Mouse (Mus musculus) cerebellum, adult 2 months (tissue): ENCODE results near the gene Adgrf1. TPM values are rescaled to one million over a fixed set of nuclear protein-coding genes. Genes with fewer than 3 reads are reported as not detected.
A peak's percentile ranks its signal among the peaks of the same experiment; 100 is the strongest.

ENCODE experiments used
- DNase-seq, 2 experiments: peaks; one replicate each; pipeline ENCODE4 v3.0.0; 2021
- H3K27ac ChIP-seq: fragments of 200-500 bp; 2 replicates; pipeline ENCODE4 v1.5.1; 2012; ENCODE audit warnings: low read length, control low read depth, inconsistent platforms; ENCODE audit not compliant: insufficient read depth
- H3K27me3 ChIP-seq: fragments of 200-500 bp; 2 replicates; pipeline ENCODE4 v1.6.1; 2012; ENCODE audit warnings: inconsistent platforms, mild to moderate bottlenecking, low read length, moderate library complexity; ENCODE audit not compliant: control insufficient read depth, insufficient read depth
- H3K4me1 ChIP-seq: fragments of 200-500 bp; 2 replicates; pipeline ENCODE4 v1.6.1; 2011; ENCODE audit warnings: low read length; ENCODE audit not compliant: control insufficient read depth, insufficient read depth
- H3K4me3 ChIP-seq: fragments of 200-500 bp; replicated peaks from 2 replicates; pipeline ENCODE3; 2011; ENCODE audit warnings: mild to moderate bottlenecking, low read depth, low read length, control low read depth; ENCODE audit not compliant: insufficient read depth
- CTCF ChIP-seq: fragments of 200-500 bp; IDR thresholded peaks from 2 replicates; pipeline ENCODE4 v1.5.1; 2011; ENCODE audit warnings: low read depth, mild to moderate bottlenecking, control low read depth, low read length, moderate library complexity, borderline replicate concordance; ENCODE audit not compliant: insufficient read depth
- POLR2A ChIP-seq: fragments of 200-500 bp; IDR thresholded peaks from 2 replicates; pipeline ENCODE4 v1.6.1; 2011; ENCODE audit warnings: low read length, control low read depth, borderline replicate concordance; ENCODE audit not compliant: insufficient read depth
- WGBS: fragments of 180-500 bp; shearing (Covaris S2); methylation state at CpG from one replicate; pipeline ENCODE4 v1.1.7; 2018; 5-methylcytosine and 5-hydroxymethylcytosine counted together
- polyA plus RNA-seq: library from polyadenylated mRNA; depleted of rRNA; stranded (reverse); fragments of >200 nt; gene quantifications from 2 replicates; pipeline ENCODE4 v1.2.3, GENCODE M21; 2012; rRNA removed

Adgrf1 gene
- polyA plus RNA-seq, 1 experiment, result not detected

DNA sequence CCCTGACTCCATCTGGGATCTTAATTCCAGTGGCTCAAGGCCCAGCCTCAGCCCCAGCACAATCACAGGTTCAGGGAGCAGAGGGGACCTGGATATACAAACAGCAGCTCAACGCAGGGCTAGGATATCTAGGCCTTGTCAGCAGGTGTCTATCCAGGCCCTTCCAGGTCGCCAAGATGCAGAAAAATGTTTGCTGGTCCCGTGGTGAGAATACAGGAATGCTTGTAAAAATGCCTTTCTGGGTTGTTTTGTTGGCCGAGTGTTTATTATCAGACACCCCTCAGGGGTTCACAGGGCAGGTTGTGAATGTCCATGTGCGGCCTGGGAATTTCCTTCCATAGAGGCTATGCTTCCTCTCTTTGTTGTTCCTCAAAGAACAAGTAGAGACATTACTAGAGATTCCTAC, 98.0 kb downstream of the Adgrf1 start:
- peak in 1 of 2 experiments; percentile 2 for DNase-seq
- WGBS, result 65% methylated on average over 5 of the region's 5 CpGs

DNA sequence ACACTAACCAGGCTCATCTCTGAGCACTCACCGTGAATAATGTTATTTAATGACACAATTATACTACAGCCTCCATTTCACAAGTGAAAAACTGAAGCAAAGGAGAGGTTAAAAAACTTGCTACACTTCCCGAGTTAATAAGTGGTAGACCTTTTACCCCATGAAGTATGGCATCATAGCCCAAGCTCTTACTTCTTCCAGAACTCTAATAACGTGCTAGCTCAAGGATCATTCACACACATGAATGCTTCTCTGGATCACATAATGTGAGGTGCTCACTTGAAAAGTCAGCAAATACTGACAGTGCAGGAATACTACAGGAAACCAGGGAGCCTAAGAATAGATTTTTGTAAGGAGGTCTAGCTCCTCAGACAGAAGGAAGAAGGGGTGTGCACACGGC, 102.5 kb downstream of the Adgrf1 start:
- no peaks in the 10 kb centered on the region for H3K27me3 ChIP-seq
- H3K4me1 ChIP-seq, result no peaks in the 10 kb centered on the region
- no peak for TF ChIP-seq POLR2A
- TF ChIP-seq CTCF, result no peak
- no peak overlapping the region for H3K27ac ChIP-seq
- DNase-seq, result no peak
- WGBS, result 74% methylated on average over 4 of the region's 4 CpGs
- no peak overlapping the region for H3K4me3 ChIP-seq

More for the DNA sequence above, 98.0 kb downstream of the Adgrf1 start:
- Histone ChIP-seq H3K4me3 (no peak overlapping the region), H3K27me3 (no peaks in the 10 kb centered on the region), H3K4me1 (no peaks in the 10 kb centered on the region), H3K27ac (no peak overlapping the region)
- no peak for TF ChIP-seq POLR2A
- no peak for TF ChIP-seq CTCF

DNA sequence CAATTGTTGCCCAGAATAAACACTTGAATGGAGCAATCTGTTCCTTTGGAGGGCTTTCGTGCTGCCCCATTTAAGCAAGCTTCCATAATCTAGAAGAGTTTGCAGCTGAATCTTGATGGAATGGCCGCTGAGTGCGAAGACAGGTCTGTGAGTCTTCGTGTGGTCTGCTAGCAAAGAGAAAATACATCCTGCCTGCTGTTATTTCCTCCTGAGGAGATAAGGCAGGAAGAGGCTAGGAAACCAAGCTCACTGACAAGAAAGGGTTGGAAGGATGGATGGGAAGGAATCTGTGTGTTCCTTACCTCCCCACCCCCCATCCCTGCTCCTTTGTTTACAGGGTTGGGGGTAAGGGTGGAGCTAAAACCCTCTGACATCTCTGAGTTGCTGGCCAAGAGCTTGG, 103.9 kb downstream of the Adgrf1 start:
- peak overlapping the region; percentile 39; the same call in 1 of the 2 replicates for H3K27ac ChIP-seq
- no peaks in the 10 kb centered on the region for H3K4me1 ChIP-seq
- DNase-seq, result no peak
- H3K4me3 ChIP-seq, result no peak overlapping the region
- H3K27me3 ChIP-seq, result no peaks in the 10 kb centered on the region
- no peak for TF ChIP-seq POLR2A
- TF ChIP-seq CTCF, result no peak
- 68% methylated on average over 4 of the region's 4 CpGs for WGBS

Other genes starting within 250 kb of the Adgrf1 start
- 17.8 and 19.0 TPM in 2 replicates for gene Adgrf5, start 90.1 kb downstream of the Adgrf1 start, polyA plus RNA-seq
- gene Mep1a, start 232.5 kb downstream of the Adgrf1 start, polyA plus RNA-seq, result not detected in 2 replicates